Mouse (Mus musculus): ENCODE data around the gene Nr3c2. TPM values are rescaled to one million over a fixed set of nuclear protein-coding genes. Genes with fewer than 3 reads are reported as not detected.

Nr3c2 gene
- polyA plus RNA-seq, 1 experiment from 2014 or later: 4.9 TPM

DNA sequence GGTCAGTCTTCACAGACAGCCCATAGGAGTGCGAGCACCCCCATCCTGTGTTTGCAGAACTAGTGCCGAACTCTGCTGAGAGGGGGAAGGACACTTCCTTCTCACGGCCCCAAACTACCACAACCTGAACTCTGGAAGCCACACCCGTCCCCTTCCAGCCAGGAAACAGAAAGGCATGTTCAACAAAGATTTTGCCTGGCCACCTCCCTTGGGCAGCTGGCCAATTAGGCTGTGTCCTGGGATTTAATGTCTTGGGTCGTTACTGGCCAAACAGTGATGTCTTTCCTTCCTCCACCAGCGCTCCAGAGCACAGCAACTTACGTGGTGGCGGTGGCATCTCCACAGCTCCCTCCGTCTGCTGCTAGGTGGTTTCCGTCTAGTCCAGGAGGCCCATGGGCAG is 377.6 kb downstream of the Nr3c2 start:
- Histone ChIP-seq H3K9ac (no peak overlapping the region), H3K4me1 (replicated peaks) (no peaks in the 10 kb centered on the region), H3K4me2 (no peak overlapping the region), H3K4me3 (no peak overlapping the region), H3K36me3 (no peaks in the 10 kb centered on the region), H3K9me3 (no peaks in the 10 kb centered on the region), H3K27me3 (no peaks in the 10 kb centered on the region), H3K27ac (replicated peaks) (no peak overlapping the region)
- no peak for ATAC-seq (ENCODE audit: low read depth)
- WGBS: 92% methylated on average over 10 of the region's 10 CpGs

DNA sequence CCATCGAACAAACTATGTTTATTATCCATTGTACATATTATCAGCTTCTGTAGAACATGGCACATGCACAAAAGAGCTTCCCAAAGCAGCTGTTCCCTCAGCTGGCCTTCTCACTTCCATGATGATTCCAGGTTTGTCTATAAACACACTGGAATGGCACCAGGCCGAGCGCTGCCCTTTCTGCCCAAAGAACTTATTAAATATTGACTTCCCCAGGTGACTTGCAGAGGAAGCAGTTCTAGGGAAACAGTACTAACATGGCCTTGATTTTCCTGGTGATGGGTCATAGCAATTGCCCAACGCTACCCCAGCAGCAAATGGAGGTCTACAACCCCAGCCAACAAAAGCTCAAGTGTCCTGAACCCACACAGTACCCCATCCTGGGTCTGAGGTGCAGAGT is 379.0 kb downstream of the Nr3c2 start:
- Histone ChIP-seq H3K4me1 (replicated peaks) (no peaks in the 10 kb centered on the region), H3K27ac (replicated peaks) (no peak overlapping the region), H3K4me2 (no peak overlapping the region), H3K9me3 (no peaks in the 10 kb centered on the region), H3K4me3 (no peak overlapping the region), H3K36me3 (no peaks in the 10 kb centered on the region), H3K27me3 (no peaks in the 10 kb centered on the region), H3K9ac (no peak overlapping the region)
- WGBS: 95% methylated on average over 4 of the region's 4 CpGs
- no peak for ATAC-seq (ENCODE audit: low read depth)

DNA sequence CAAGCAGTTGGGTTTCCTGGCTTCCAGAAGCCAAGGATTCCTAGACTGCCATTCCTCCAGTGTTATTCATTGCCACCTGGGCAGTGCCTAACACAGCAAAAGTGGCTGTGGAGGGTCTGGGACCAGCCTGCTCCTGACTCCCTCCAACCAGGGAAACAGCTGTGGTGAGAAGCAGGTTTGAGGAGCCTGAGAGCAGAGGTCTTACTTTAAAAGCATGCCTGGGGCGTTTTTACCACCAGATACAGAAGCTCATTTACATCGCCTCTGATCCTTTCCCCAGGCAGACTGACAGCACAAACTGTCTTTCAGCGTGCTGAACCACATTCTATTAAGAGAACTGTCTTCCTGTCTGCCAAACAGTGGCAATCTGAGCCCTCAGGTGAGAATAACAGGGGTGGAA is 380.7 kb downstream of the Nr3c2 start:
- no peaks in the 10 kb centered on the region for H3K4me1 ChIP-seq (replicated peaks)
- H3K4me3 ChIP-seq: no peak overlapping the region
- WGBS: 63% methylated on average over 3 of the region's 3 CpGs
- H3K9me3 ChIP-seq: no peaks in the 10 kb centered on the region
- H3K9ac ChIP-seq: no peak overlapping the region
- H3K27me3 ChIP-seq: no peaks in the 10 kb centered on the region
- H3K36me3 ChIP-seq: no peaks in the 10 kb centered on the region
- H3K4me2 ChIP-seq: no peak overlapping the region
- no peak for ATAC-seq (ENCODE audit: low read depth)
- no peak overlapping the region for H3K27ac ChIP-seq (replicated peaks)

DNA sequence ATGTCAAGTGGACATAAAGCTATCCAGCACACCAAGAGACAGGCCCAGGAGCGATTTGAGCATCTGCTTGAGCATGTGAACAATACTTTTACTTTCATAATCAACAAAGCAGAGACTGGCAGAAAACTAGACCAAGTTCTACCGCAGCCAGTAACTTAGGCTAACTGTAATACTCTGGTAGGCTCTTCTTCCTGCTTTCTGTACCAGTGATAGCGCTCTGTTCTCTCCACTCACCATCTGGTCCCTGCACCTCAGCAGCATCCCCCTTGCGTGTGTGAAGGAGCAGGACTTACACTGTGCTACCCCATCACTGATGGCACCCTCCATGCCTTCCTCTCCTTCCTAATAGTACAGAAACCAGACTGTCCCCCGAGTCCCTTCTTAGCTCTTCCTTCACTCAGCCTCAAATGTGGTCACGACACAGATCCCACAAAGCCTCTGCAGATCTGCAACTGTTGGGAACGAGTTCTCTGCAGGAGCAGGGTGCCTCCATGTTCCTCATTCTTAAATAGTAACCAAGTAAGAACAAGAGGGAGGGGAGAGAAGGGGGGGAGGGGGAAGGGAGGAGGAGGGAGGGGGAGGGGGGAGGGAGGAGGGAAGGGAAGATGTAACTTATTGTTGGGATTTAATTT is 383.5 kb downstream of the Nr3c2 start:
- Histone ChIP-seq H3K9me3 (no peaks in the 10 kb centered on the region), H3K27ac (replicated peaks) (no peak overlapping the region), H3K9ac (no peak overlapping the region), H3K4me1 (replicated peaks) (no peaks in the 10 kb centered on the region), H3K36me3 (no peaks in the 10 kb centered on the region), H3K4me3 (no peak overlapping the region), H3K27me3 (no peaks in the 10 kb centered on the region), H3K4me2 (no peak overlapping the region)
- ATAC-seq (ENCODE audit: low read depth): no peak
- 90% methylated on average over 7 of the region's 7 CpGs for WGBS

- H3K4me3 ChIP-seq: no peak overlapping the region
- no peaks in the 10 kb centered on the region for H3K27me3 ChIP-seq
- H3K9ac ChIP-seq: no peak overlapping the region
- WGBS: 92% methylated on average over 3 of the region's 3 CpGs
- no peak overlapping the region for H3K4me2 ChIP-seq
- H3K27ac ChIP-seq (replicated peaks): no peak overlapping the region
- ATAC-seq (ENCODE audit: low read depth): no peak
- H3K9me3 ChIP-seq: no peaks in the 10 kb centered on the region
- no peaks in the 10 kb centered on the region for H3K4me1 ChIP-seq (replicated peaks)
- H3K36me3 ChIP-seq: no peaks in the 10 kb centered on the region
These were observed 385.2 kb downstream of the Nr3c2 start for GRCm38 (mm10) chr8:77284473-77284872.

DNA sequence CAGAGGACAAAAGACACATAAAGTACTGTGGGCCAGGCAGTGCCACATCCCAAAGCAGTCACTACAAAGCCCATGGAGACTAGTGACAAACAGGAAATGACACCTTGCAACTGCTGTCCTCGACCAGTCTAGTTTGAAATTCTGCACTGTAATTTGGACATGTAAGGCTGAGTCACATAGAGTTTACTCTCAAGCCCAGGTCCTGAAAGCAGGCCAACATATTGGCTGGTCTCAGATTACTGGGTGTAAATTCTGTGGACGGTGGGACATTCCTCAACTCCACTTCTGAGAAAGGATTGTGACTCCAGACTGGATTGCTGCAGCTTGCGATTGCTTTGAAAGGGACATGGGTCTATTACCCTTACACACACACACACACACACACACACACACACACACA is 388.8 kb downstream of the Nr3c2 start:
- Histone ChIP-seq H3K27me3 (no peaks in the 10 kb centered on the region), H3K27ac (replicated peaks) (no peak overlapping the region), H3K4me2 (no peak overlapping the region), H3K9ac (no peak overlapping the region), H3K36me3 (no peaks in the 10 kb centered on the region), H3K4me1 (replicated peaks) (no peaks in the 10 kb centered on the region), H3K9me3 (no peaks in the 10 kb centered on the region), H3K4me3 (no peak overlapping the region)
- no peak for ATAC-seq (ENCODE audit: low read depth)
- 60% methylated on average over 3 of the region's 3 CpGs for WGBS

DNA sequence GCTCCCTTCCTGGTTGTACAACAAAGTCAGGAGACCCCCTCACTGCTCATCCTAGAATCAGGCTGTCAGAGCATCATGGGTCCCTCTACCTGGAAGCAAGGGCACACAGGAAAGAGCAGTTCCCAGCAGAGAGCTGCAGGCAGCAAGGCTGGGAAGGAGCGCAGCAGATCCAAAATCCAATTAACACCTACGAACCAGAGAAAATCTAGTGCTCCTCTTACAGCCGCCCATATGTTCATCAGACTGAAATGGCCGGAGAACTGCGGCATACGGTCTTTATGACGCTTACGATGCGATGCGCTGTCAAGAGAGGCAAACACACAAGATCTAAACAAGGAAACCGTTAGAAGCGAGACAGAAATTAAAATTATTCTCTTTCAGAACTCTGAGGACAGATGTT is 389.2 kb downstream of the Nr3c2 start:
- Histone ChIP-seq H3K4me1 (replicated peaks) (no peaks in the 10 kb centered on the region), H3K9ac (no peak overlapping the region), H3K9me3 (no peaks in the 10 kb centered on the region), H3K4me3 (no peak overlapping the region), H3K4me2 (no peak overlapping the region), H3K27me3 (no peaks in the 10 kb centered on the region), H3K36me3 (no peaks in the 10 kb centered on the region), H3K27ac (replicated peaks) (no peak overlapping the region)
- 94% methylated on average over 12 of the region's 12 CpGs for WGBS
- no peak for ATAC-seq (ENCODE audit: low read depth)

GRCm38 (mm10) chr8:77292120-77292519 is 392.9 kb downstream of the Nr3c2 start:
- no peak overlapping the region for H3K27ac ChIP-seq (replicated peaks)
- no peak for ATAC-seq (ENCODE audit: low read depth)
- no peak overlapping the region for H3K4me3 ChIP-seq
- no peaks in the 10 kb centered on the region for H3K27me3 ChIP-seq
- 58% methylated on average over 4 of the region's 4 CpGs for WGBS
- no peaks in the 10 kb centered on the region for H3K9me3 ChIP-seq
- H3K4me1 ChIP-seq (replicated peaks): no peaks in the 10 kb centered on the region
- H3K36me3 ChIP-seq: no peaks in the 10 kb centered on the region
- H3K9ac ChIP-seq: no peak overlapping the region
- H3K4me2 ChIP-seq: no peak overlapping the region

DNA sequence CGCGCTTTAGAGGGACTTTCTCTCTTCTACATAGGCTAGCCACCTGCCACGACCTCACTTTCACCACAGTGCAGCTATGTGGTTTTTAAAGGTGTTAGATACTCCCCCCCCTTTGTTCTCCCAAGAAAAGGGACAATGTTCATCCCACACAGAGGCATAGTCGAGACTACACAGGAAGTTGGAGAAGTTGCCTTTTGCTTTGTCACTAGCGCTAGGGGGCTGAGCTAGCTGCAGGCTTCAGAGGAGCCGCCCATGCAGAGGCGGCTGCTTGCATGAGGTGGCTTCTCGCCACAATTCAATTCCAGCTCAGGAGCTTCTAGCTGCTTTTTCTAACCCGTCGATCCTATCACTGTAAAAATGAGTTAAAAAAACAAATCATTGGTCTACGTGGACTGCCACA is 393.4 kb downstream of the Nr3c2 start:
- Histone ChIP-seq H3K4me2 (no peak overlapping the region), H3K9ac (no peak overlapping the region), H3K36me3 (no peaks in the 10 kb centered on the region), H3K4me1 (replicated peaks) (no peaks in the 10 kb centered on the region), H3K4me3 (no peak overlapping the region), H3K27me3 (no peaks in the 10 kb centered on the region), H3K27ac (replicated peaks) (no peak overlapping the region), H3K9me3 (no peaks in the 10 kb centered on the region)
- ATAC-seq (ENCODE audit: low read depth): no peak
- WGBS: 66% methylated on average over 11 of the region's 11 CpGs

DNA sequence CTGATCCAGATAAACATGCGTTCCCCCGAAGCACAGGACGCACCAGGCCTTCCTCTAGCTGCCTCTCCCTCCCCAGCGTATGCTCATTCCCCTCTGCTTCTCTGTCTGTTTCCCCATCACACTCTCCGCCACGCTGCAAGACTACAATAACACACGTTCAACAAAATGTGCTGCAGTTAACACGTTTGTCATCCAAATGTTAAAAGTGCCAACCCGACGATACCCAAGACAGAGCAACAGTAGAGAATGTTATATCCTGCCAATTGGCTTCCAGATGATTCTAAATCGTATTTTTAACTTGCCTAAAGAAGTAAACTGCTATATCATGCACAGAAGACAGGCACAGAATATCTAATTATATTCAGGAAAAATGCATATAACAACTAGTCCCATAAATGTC is 395.4 kb downstream of the Nr3c2 start:
- Histone ChIP-seq H3K27ac (replicated peaks) (no peak overlapping the region), H3K4me1 (replicated peaks) (no peaks in the 10 kb centered on the region), H3K9me3 (no peaks in the 10 kb centered on the region), H3K27me3 (no peaks in the 10 kb centered on the region), H3K36me3 (no peaks in the 10 kb centered on the region), H3K4me3 (no peak overlapping the region), H3K9ac (no peak overlapping the region), H3K4me2 (no peak overlapping the region)
- 83% methylated on average over 11 of the region's 11 CpGs for WGBS
- no peak for ATAC-seq (ENCODE audit: low read depth)
